Mouse (Mus musculus) cortical plate, adult 2 months (tissue): ENCODE results near the gene 1700017B05Rik.

Source experiments
- CTCF ChIP-seq: fragments of 200-500 bp; IDR thresholded peaks from 2 replicates; pipeline ENCODE4 v1.5.1; 2011; ENCODE audit warnings: mild to moderate bottlenecking, control low read depth, low read length; ENCODE audit not compliant: insufficient read depth; ENCODE audit errors: extremely low read depth
- POLR2A ChIP-seq: fragments of 200-500 bp; IDR thresholded peaks from 2 replicates; pipeline ENCODE4 v1.6.1; 2011; ENCODE audit warnings: mild to moderate bottlenecking, low read length, control low read depth; ENCODE audit not compliant: insufficient read depth; ENCODE audit errors: extremely low read depth

- TF ChIP-seq POLR2A (no peak), CTCF (no peak)
These were observed 32.7 kb downstream of the 1700017B05Rik start for GRCm38 (mm10) chr9:57229726-57230125.
